Mouse (Mus musculus): Measurements from ENCODE around the gene Srsf12. TPM values are rescaled to one million over a fixed set of nuclear protein-coding genes. Genes with fewer than 3 reads are reported as not detected.

The Srsf12 gene
- total and polyA plus RNA-seq, 3 experiments, result 0.55 to 0.98 (median 0.85) TPM

GRCm38 (mm10) chr4:33248915-33249314 is 40.1 kb downstream of the Srsf12 start:
- DNase-seq, result peak; percentile 38

DNA sequence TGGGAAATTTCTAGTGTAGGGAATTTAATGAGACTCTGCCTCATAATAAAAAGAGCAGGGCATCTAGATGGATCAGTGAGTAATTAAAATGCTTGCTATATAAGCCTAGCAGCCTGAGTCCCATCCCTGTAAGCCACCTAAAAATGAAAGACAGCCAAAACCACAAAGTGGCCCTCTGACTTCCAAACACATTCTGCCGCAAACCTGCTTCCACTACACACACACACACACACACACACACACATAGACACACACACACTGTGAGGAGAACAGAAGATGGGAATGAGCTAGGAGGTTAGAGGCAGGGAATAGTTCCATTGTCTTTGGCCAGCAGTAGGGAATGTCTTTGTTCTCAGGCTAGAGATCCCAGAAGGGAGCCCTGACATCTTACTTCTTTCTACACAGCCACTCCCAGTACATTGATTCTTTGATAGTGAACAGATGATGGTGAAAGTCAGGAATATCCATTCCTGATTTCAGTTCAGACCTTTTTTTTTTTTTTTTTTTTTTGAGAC is 41.0 kb downstream of the Srsf12 start:
- DNase-seq, result no peak

- no peak for DNase-seq
These were observed 42.1 kb downstream of the Srsf12 start for GRCm38 (mm10) chr4:33250867-33251266.

DNA sequence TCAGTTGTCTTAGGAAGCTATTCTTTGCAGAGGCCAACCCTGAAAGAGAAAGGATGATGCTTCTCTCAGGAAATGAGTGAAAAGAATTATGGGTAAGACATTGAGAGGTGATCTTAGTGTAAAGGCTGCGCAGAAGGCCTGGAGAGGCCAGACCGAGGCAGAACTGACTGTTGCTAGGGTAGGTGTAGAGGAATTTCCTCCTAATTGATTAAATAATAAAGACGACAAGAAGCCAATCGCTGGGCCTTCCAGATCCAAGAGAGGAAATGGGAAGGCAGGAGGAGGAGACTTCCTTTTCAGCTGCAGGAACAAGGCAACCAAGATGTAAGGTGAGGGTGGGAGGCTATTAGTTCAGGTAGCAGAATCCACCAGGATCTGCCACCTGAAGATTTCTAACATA is 45.9 kb downstream of the Srsf12 start:
- DNase-seq, result no peak

DNA sequence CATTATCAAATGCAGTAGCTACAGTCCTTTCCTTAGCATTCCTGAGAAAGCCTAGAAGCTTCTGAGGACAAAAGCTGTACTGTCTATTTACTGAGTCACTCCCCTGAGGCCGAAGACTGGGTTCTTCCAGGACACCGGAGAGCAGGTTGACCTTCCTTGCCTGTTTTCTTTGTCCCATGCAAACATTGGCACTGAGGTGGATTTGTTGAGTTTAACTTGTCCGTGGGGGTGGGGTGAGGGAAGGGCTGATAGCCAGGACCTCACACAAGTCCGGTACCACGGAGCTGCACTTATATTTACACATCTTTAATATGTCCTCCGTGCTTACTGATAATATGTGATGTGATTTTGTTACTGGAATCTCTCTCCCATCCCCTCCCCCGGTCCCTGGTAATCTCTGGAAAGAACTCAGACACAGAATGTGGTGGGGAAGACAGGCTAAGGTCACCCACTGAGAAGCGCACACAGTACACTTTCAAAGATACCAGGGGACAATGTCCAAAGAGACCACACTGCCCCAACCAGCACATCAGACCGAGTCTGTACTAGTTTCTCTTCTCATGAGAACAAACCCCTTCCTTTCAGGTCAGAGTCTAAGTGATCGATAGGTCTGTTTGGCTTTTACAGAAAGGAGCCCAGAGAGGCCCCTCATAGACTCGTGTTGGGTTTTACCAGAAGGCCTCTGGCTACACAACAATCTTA is 48.6 kb downstream of the Srsf12 start:
- DNase-seq, result no peak

DNA sequence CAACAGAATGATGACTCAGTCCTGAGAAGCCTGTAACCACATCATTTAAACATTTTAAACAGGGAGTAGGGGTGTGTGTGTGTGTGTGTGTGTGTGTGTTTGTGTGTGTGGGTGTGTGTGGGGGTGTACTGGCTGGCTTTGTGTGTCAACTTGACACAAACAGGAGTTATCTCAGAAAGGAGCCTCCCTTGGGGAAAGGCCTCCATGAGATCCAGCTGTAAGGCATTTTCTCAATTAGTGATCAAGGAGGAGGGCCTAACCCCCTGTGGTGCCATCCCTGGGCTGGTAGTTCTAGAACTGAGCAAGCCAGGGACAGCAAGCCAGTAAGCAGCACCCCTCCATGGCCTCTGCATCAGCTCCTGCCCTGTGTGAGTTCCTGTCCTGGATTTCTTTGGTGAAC is 51.5 kb downstream of the Srsf12 start:
- peak; percentile 35 for DNase-seq

DNA sequence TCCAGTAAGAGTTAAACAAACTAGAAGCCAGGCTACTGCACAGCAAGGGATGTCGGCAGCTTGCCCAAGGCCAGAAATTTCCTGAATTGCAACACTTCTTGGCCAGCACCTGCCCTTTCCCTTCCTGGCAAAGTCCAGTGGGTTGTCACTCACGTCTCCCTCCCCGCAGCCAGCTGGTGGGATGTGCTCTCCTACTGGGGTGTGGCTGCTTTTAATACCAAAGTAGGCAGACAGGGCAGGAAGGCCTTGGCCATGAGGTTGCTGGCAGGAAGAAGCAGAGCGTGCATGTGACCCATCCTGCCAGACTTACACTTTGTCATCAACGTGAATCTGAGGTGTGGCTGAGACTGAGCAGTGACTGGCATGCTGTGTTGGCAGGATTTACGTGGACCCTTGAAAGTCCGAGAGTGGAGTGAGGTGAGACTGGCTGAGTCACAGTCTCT is 52.5 kb downstream of the Srsf12 start:
- peak; percentile 98 for DNase-seq

- DNase-seq, result no peak
These were observed 54.1 kb downstream of the Srsf12 start for GRCm38 (mm10) chr4:33262897-33263296.

GRCm38 (mm10) chr4:33264979-33265726 is 56.4 kb downstream of the Srsf12 start:
- DNase-seq, result no peak

GRCm38 (mm10) chr4:33270386-33271314 is 61.9 kb downstream of the Srsf12 start:
- DNase-seq, result no peak

DNA sequence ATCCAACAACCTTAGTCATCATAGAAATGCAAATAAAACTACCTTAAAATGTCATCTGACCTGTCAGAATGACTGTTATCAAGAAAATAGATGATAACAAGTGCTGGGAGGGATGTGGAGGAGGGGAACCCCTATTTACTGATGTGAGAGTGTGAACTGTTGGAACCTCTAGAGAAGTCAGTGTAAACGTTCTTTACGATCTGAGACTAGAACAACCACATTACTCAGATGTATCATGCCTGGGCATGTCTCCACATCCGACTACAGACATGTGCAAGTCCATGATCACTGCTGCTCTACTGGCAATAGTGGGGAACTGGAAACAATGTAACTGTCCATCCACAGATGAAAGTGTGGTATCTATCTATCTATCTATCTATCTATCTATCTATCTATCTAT is 64.6 kb downstream of the Srsf12 start:
- no peak for DNase-seq

- DNase-seq, result peak; percentile 31
These were observed 73.3 kb downstream of the Srsf12 start for GRCm38 (mm10) chr4:33281891-33282685.

Other genes with a start within 250 kb of the Srsf12 start
- 10 to 100 TPM in 1 of 2 experiments, 1 to 10 TPM in 1; 7.9 to 14.7 TPM for gene Rragd, start 226.0 kb upstream of the Srsf12 start, total RNA-seq (2021)
- gene Rragd, start 226.0 kb upstream of the Srsf12 start, polyA plus RNA-seq (2012; rRNA removed), result 1.0 and 1.1 TPM in 2 replicates
- 10 to 100 TPM; 61.5 to 71.4 TPM for gene Ube2j1, start 177.6 kb upstream of the Srsf12 start, total RNA-seq (2021)
- 12.5 and 14.2 TPM in 2 replicates for gene Ube2j1, start 177.6 kb upstream of the Srsf12 start, polyA plus RNA-seq (2012; rRNA removed)
- not detected for gene Gabrr2, start 146.0 kb upstream of the Srsf12 start, total RNA-seq (2021)
- 0.22 and 0.95 TPM in 2 replicates for gene Gabrr2, start 146.0 kb upstream of the Srsf12 start, polyA plus RNA-seq (2012; rRNA removed)
- under 1 TPM in 1 of 2 experiments, not detected in 1; 0.28 TPM for gene Gabrr1, start 76.5 kb upstream of the Srsf12 start, total RNA-seq (2021)
- 0.07 TPM in 1 of 2 replicates, not detected in the other for gene Gabrr1, start 76.5 kb upstream of the Srsf12 start, polyA plus RNA-seq (2012; rRNA removed)
- gene Pm20d2, start 19.3 kb upstream of the Srsf12 start, total RNA-seq (2021), result 10 to 100 TPM; 19.5 to 47.0 TPM
- 63.8 and 85.1 TPM in 2 replicates for gene Pm20d2, start 19.3 kb upstream of the Srsf12 start, polyA plus RNA-seq (2012; rRNA removed)
- gene Pnrc1, start 81.2 kb downstream of the Srsf12 start, total RNA-seq (2021), result 100 to 1,000 TPM; 165 to 239 TPM
- gene Pnrc1, start 81.2 kb downstream of the Srsf12 start, polyA plus RNA-seq (2012; rRNA removed), result 205 and 321 TPM in 2 replicates
- gene Rngtt, start 101.3 kb downstream of the Srsf12 start, total RNA-seq (2021), result 10 to 100 TPM; 33.4 to 37.4 TPM
- 2.3 and 2.5 TPM in 2 replicates for gene Rngtt, start 101.3 kb downstream of the Srsf12 start, polyA plus RNA-seq (2012; rRNA removed)

All from adrenal gland, adult 2 months (tissue).